Mouse (Mus musculus) cerebellum, adult 9-11 months (tissue): Measurements from ENCODE around the gene Cwc25.
"Not testable (repeated sequence)": the region's sequence is repeated elsewhere in the genome, so short reads cannot be mapped to it uniquely, and the experiment has no call there.

Experiments
- DNase-seq: peaks from one replicate; pipeline ENCODE4 v3.0.0; 2022

The Cwc25 gene

GRCm38 (mm10) chr11:97719041-97719440 lies 47.3 kb downstream of the Cwc25 start:
- DNase-seq, result no peak

- DNase-seq, result no peak
Measured at GRCm38 (mm10) chr11:97718281-97718860, 48.0 kb downstream of the Cwc25 start.

DNA sequence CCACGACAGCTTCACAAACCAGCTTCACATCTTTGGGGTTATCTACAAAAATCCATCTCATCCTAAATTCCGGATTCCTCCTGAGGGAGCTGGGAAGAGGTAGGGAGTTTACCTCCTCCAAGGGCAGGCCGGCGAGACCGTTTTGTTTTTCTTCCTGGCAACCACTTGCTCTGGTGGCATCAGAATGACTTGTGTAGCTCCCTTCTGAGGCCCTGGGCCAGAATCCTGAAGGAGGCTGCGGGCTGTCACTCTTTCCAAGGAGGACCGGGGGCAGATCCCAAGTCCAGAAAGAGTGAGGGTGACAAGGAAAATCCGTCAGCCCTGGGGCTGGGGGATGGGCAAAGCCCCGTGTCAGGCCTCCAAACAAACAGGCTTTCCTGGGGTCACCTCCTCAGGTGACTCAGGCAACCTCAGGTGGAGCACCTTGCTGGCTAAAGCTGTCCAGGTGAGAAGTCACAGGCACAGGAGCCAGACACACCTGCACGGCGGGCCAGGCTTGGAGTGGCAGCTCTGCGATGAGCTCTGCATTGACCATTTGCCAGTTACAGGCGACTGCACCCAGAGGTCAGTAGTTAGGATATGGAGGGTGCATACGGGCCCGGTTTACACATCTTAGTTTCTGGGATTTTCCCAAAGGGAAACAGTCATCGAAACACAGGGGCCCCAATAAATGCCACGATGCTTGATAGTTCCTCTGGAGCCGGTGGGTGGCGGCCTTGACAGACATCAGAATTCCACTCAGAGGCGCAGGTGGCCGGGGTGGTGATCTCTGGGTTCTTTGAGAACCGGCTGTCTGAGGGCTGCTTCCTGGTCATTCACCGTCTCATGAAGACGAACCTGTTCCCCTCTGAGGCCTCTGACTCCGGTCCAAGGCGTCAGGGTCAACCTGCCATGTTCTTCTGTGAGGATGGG lies 48.7 kb downstream of the Cwc25 start:
- no peak for DNase-seq

DNA sequence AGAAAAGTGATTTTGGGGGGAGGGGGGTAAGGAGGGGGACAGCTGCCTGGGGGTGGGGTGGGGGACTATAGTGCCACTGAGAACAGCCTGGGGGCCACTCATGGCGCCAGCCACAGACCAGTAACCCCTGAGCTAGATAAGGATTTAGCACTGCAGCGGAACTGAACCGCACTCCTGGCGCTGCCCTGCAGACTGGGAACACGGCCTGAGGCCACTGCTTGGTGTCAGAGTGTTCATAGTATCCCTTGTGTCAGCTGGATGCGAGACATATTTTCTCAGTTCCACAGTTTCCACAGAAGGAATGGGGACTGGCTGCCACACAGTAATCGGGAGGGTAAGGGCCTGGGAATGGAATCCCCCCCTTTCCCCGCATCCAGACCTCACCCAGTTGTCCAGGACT lies 50.3 kb downstream of the Cwc25 start:
- DNase-seq, result no peak

DNA sequence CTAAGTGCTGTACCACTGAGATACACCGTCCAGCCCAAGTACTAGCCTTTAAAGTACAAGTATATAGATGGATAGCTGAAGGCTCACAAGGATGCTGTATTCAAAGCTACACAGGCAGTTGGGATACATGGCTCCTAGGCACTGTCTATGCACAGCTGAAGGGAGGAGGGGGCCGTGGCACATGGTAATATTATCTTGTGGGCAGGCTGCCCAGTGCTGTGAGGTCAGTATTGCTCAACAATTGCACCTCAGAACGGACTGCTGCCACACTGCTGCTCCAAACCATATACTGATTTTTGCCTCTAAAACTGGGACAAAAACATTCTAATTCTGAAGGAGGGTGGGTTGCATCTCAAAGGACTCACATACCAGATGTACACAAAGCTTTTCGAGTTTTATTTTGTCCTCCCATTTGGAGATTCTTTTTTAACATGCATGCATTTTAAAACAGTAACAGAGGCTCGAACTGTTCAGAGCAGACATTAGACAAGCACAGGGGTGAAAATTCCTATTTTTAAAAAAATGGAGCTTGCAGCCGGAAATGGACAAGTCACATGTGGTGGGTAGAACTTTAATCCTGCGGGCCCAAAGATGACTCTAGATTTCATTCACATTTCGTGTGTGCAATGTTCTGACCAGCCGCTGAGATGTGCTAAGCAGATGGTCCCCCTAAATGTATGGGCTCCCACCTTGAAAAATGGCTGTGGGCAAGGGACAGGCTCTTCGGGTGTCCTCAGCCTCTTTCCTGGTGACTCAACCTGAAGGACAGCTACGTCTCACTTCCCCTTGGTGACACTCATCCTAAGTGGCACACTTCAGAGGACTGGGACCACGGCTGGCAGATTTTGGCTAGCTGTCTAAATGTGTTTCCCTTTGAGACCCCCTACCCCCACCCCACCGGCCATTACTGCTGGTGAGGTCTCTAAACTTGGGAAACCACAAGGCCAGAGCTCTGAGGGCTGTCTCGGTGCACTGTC lies 51.3 kb downstream of the Cwc25 start:
- no peak for DNase-seq

DNA sequence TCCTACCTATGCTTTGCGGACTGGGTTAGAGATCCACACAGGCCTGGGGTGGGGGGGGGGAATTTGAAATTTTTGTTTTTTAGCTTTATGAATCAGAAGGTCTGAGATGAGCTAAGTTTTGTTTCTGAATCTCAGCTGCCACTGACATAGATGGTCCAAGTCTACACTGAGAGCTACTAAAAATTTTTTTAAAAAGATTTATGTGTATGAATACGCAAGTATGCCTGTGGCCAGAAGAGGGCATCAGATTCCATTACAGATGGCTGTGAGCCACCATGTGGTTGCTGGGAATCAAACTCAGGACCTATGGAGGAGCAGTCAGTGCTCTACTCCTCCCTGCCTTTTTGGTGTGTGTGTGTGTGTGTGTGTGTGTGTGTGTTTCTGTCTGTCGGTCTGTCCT lies 52.0 kb downstream of the Cwc25 start:
- DNase-seq, result no peak

DNA sequence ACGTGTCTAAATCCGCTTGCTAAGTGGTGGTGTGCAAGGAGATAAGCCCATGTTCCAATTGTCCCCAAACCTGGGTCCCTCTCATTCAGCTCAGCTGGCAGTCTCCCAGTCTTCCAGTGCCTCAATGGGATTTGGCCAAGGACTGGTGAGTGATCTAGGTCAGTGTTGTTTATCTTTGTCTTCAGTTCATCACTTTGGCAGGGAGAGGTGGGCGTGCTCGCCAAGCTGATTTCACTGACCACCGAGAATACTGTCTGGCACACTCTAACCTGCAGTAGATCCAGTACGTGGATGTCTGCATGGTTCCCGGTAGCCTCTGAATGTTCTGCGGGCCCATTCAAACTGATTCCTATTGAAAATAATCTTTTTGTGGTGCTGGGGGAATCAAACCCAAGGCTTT lies 52.5 kb downstream of the Cwc25 start:
- DNase-seq, result peak; percentile 74

DNA sequence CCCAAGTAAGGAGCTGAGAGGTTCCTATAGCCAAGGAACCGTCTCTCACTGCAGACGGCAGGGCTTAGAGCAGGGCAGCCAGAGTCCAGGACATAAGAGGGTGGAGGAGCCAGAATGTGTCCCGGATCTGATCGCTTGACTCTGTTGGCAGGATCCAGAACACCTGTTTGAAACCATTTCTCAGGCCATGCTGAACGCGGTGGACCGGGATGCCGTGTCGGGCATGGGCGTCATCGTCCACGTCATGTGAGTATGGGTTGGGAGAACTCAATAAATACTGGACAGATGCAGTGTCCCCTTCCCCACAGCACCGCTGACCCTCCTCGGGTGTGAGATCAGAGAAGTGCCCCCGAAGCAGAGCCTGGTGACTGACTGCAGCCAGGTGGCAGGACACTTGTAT lies 54.1 kb downstream of the Cwc25 start:
- DNase-seq, result no peak

- no peak for DNase-seq
Measured at GRCm38 (mm10) chr11:97711200-97711900, 55.0 kb downstream of the Cwc25 start.

GRCm38 (mm10) chr11:97710067-97710466 lies 56.3 kb downstream of the Cwc25 start:
- not testable (repeated sequence) for DNase-seq

DNA sequence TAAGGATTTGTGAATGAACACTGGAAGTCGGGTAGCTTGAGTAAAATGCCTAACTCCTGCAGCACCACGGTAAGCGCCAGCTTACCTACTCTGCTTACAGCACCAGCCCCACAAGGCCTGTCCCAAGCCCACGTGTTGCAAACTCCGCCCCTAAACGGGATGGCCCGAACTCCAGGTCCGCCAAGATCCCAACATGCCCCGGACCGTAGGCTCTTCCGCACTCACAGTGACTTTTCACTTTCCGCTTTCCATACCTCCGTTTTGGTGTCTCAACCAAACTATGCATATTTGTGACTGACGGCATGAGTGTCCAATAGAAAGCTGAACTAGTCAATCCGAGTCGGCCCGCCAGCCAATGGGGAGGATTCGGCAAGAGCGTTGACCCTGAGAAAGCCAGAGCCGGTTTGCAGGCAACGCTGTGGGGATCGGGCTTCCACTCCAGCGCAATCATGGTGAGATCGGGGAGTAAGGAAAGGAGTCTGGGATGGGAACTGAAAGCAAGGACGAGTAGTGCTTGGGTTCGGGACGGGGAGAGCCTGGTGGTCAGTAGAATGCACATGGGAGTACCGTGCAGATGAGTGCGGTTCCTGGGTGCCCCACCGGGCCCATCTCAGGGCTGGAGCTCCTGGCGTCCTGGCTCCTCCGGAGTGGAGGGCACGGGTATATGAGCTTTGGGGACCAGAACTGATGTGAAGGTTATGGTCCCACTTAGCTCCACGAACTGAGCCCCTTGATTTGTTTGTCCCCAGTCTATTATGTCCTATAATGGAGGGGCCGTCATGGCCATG lies 63.1 kb downstream of the Cwc25 start, which contains the start of gene Psmb3:
TSS of gene Psmb3 (plus strand) at position 361 of the 788 bp plus-strand sequence.
- DNase-seq, result peak; percentile 99

DNA sequence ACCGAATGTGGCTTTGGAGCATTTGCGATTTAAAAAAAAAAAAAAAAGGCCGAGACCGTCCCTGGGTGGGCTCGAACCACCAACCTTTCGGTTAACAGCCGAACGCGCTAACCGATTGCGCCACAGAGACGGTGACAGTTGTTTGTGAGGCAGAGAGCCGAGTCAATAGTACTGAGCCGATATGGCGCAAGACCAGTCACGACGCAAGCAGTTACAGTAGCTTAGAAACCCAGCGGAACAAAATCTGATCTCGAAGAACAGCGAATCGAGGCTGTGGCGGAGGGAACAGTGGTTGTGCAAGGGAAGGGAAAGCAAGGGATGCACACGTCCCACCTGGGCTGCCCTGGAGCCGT lies 64.0 kb downstream of the Cwc25 start:
- DNase-seq, result peak; percentile 90

- peak; percentile 68 for DNase-seq
Measured at GRCm38 (mm10) chr11:97701581-97702392, 64.6 kb downstream of the Cwc25 start.

DNA sequence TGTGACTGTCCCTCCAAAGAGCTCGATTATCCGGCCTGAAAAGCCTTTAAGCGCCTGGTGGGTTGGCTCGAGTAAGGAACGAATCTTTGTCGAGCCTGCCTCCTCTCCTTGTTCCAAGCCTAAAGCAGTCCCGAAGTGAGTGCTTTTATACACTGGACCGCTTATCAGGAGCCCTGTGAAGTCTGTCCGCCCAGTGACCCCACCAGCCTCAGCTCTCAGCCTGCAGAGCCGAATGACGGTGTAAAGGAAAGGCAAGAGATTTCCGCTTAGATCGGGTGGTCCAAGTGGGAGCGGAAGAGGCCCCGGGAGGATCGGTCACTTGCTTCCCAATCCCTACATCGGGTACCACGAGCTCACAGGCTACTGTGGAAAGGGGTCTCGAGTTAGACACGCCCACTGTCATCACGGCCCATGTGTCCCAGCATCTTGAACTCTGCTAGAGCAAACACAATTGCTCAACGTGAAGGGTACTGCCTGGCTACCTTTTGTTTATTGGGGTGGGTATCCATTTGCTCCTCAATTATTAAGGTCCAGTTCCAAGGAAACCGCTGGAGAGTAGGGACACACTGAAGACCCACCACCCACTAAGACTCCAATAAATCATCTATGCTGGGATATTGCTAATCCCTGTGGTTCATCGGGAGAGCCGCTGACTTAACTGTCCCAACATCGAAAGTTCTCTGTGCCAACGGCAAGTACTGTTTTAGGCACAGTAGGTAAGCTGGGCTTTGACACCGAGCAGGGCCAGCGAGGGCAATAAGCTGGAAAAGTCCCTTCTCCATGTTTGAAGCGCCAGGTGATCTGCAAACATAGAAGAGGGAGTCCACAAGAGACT lies 65.4 kb downstream of the Cwc25 start:
- peak; percentile 72 for DNase-seq

DNA sequence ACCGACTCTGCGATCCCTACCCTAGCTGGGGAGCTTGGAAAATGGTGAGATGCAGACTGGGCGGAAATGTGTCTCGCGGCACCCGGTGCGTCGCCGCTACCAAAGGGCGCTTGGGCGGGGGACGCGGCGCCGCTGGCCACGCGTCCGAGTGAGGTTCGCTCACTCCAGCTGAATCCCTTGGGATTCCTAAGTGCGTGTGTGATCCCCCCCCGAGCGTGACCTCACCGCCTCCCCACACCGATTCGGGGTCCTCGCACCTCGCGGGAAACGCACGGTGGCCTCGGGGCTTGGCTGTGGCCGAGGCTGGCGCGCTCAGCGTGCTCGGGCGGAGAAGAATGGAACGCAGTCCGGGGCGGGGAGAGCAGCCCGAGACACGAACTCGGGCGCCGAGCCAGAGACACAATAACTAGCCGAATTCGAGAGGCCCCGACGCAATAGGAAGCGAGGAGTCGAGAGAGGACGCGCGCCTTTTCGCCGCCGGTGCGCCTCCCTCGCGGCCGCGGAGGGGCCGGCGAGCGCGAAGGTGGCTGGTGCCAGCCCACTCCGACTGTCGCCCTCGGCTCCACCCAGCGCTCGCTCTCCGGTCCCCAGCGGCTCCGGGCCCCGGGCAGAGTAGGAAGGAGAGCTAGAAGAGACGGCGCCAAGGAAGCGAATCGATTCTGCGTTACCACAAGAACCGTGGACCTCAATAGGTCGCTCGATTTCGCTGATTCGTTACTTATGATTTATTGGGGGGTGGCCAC lies 66.2 kb downstream of the Cwc25 start, which contains the start of gene Pcgf2:
TSS of gene Pcgf2 (minus strand) at position 495 of the 743 bp plus-strand sequence.
- peak; percentile 90 for DNase-seq

DNA sequence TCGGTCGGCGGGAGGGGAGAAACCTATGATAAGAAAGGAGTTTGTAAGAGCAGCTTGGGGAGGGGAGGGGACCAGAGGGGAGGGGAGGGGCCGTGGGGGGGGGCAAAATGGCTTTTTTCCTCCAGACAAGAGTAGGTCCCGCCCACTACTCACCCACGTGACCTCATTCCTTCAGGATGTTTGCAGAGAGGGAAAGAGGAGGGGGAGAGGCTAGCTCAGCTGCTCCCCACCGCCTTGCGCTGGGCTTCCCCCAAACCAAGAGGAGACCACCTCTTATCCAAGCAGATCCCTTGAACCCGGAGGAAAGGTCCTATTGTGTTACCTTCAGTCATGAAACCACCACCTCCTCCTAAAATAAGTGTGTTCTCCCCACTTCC lies 66.7 kb downstream of the Cwc25 start:
- DNase-seq, result peak; percentile 89

DNA sequence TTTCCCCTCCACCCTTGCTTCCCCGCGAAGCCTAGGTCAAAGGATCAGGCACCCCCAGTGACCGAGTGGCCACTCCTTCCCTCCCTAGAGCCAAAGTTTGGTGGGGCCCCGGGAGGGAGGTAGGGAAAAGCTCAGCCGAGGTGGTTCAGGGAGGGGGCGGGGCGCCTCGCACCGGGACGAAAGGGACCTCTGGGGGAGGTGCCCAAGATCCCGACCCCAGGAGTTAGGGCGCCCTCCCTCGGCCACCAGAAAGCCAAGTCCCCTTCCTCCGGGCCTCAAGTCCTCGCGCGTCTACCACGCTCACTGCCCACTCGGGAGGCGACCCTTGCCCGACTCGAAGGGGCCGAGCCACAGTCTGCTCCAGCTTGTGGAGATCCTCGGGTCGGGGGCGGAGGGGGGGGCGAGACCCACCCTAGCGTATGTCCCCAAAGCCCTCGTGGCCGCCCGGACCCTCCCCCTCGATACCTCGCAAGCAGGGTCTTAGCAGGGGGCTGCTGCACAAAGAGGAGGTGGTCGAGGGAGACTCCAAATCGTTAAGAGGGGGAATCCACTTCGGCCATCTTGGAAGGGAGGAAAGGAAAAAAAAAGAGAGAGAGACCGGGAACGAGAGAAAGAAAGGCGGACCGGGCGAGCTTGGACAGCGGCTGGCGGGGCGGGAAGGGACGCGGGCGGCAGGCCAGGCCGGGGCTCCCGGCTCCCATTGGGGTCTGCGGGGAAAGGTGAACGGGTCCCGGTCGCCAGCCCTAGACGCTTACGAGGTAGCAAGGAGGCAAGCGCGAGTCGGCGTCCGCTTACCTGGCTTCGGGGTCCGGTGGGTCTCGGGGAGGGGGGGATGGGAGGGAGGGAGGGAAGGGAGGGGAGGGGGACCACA lies 67.4 kb downstream of the Cwc25 start:
- DNase-seq, result peak; percentile 85
